Mouse (Mus musculus): ENCODE data around the gene Bik. TPM values are rescaled to one million over a fixed set of nuclear protein-coding genes. Genes with fewer than 3 reads are reported as not detected.
A peak's percentile ranks its signal among the peaks of the same experiment; 100 is the strongest.

Bik gene
- total RNA-seq, 2 experiments from 2014 or later = not detected

DNA sequence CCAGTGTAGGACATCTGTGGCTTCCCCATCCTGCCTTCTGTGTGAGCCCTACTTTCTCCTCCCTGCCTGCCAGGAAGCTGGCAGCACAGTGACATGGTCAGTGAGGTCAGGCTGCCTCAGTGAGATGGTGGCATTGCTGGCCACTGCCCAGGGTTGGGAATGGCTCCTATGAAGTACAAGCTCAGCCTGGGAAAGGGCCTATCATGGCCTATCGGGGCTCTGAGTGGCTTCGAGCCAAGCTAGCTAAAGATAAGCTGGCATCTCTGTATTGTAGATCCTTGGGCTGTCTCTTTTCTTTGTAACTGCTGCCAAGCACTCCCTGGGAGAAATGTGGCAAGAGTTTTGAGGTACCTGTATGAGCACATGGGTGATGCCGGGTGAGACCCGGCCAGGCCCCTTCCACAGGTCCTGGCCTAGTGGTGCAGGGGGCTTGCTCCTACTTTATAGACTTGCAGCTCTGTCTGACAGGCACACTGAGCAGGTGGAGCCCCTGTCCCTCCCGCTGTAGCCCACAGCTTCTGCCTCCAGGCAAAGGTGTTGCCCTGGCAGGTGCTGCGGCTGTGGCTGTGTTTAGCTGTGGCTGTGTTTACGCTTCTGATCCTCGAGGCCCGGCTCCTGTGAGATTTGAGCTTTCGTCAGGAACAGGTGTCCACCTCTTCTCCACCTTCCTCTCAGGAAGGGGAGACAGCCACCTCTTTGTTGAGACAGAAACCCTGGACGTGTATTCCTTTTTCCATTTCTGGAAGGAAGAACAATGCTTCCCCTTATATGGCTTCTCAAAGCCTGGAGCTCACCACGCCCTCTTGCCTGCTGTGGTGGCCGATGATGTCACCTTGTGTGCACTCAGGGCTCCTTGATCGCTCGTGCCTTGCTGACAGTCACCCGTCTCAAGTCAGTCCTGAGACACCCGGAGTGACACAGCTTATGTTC is 8.6 kb downstream of the Bik start:
- no peak for DNase-seq (ENCODE audit: extremely low spot score in 1 of 2, low spot score in 2 of 2)
- intact Hi-C loops (cut with DNase I) = no loop called here

DNA sequence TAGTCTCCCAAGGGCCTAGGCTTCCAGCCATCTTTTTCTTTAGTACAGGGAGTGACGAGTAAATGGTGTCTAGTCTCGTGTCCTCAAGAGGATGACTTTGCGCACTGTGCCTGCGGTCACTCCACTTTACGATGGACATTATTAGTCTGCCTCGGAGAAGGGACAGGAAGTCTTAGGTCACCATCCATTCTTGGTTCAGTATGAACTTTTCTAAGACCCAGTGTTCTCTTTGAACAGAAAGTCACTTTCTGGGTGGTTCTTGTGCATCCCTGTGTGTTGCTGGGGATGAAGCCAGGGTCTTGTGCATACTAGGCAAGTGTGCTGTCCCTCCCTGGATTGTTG is 9.2 kb downstream of the Bik start:
- intact Hi-C loops (cut with DNase I) = no loop called here
- DNase-seq (ENCODE audit: extremely low spot score in 1 of 2, low spot score in 2 of 2) = no peak

DNA sequence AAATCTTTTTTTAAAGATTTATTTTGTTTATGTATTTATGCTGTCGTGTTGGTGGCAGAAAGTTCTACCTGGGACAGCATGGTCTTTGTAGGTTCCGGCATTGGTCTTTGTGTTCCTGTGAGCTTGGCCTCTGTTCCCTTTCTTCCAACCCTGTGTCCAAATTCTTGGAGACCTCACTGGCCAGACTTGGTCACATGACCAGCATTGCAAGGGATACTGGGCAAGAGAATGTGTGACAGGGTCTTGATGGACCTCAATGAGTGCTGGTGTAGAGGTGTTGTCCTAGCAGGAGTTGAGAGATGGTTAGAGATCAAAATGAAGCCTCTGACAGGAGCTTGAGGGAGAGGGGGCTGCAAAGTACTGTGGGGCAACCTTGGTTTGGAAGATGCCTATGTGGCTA is 12.2 kb downstream of the Bik start:
- DNase-seq (ENCODE audit: extremely low spot score in 1 of 2, low spot score in 2 of 2) = no peak
- intact Hi-C loops (cut with DNase I) = no loop called here

DNA sequence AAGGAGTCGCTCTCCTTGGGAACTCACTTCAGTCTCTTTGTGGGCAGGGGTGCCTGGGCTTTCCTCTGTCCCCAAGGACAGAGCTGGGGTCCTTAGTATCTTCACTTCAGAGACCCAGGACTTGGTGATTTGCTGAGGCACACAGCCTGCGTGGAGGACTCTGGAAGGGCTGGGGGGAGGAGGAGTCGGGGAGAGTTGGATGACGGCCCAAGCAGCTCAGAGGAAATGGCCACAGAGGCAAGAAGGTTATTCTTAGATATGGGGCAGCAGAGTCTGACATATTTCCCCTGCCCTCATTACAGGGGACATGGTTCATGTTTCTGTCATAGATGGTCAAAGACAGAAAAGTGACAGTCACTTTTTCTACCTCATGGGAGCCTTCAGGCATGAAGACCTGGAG is 13.2 kb downstream of the Bik start:
- DNase-seq (ENCODE audit: extremely low spot score in 1 of 2, low spot score in 2 of 2) = peak in 1 of 2 experiments; percentile 68
- intact Hi-C loops (cut with DNase I) = no loop called here

DNA sequence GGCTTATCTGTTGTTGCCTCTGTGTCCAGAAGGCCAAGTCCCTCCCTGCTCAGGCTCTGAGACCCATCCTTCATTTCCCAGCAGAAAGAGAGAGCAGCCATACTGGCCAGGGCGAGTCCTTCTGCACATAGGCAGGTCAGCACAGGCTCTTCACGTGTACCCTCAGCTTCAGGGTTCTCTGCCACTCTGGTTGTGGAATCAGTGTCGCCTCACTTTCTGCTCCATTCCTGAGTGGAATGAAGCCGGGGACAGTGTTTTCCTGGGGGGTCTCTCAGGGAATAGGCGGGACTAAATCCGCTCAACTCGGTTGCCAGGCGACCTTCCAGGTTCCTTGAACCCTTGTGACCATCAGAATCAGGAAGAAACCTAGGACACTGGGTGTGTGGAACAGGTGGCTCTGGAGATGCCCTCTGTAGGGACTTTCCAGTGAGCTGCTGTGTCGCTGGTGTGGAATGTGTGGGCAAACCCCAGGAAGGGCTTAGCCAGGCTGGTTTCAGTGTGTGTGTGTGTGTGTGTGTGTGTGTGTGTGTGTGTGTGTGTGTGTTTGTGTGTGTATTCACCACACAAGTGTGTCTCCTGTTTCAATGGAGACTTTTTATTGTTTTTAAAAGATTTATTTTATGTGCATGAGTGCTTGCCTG is 15.1 kb downstream of the Bik start:
- intact Hi-C loops (cut with DNase I) = no loop called here
- DNase-seq (ENCODE audit: extremely low spot score in 1 of 2, low spot score in 2 of 2) = no peak

DNA sequence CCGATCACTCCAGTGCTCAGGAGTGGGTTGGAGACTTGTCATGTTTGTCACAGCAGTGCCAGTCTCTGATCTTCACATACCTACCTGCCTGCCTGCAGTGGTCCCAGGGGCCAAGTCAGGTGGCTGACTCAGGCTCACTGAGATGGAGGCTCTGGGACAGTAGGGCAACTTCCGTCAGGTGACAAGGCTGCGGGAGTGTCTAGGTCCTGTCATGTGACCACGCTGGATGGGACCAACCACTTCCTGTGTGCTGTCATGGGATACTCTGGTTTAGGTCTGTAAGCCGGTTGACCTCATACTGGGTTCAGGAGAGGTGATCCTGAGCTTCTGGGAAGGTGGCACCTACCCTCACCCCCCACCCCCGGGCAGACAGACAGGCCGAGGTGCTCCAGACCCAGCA is 19.4 kb downstream of the Bik start:
- no peak for DNase-seq (ENCODE audit: extremely low spot score in 1 of 2, low spot score in 2 of 2)
- intact Hi-C loops (cut with DNase I) = no loop called here

DNA sequence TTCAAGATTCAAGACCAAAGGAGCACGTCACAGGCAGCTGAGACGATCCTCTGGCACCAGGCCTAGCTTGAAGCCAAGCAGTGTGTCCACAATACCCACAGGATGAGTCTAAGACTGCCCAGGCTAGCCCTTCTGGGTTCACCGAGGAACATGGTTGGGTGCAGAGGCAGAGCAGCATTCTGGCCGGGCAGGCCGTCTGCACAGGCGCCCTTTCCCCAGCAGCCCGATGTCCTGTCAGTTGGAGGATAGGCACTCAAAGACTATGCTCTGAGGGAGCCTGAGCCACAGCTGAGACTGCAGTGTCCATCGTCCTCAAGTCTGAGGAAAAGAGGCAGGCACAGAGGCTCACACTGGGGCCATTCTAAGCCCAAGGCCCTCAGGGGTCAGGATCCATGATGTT is 20.5 kb downstream of the Bik start:
- intact Hi-C loops (cut with DNase I) = no loop called here

DNA sequence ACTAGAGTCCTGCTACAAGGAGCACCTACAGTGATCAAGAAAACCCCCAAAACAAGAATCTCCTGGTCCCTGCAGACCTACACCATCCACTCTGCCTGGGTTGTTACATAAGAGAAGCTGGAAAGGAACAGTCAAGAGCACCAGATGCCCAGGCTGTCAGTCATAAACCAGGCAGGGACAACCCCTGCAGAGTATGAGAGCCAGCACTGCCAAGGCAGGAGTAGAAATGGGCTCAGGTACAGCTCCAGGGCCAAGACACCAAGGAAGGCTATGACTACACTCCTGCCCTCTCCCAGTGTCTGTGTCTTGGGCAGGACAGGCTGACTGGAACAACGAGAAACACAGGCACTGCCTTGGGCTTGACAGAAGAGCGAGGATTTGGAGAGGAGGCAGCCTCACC is 23.5 kb downstream of the Bik start:
- intact Hi-C loops (cut with DNase I) = no loop called here

More for the DNA sequence above, 20.5 kb downstream of the Bik start:
- DNase-seq (ENCODE audit: extremely low spot score in 1 of 2, low spot score in 2 of 2) = no peak

DNA sequence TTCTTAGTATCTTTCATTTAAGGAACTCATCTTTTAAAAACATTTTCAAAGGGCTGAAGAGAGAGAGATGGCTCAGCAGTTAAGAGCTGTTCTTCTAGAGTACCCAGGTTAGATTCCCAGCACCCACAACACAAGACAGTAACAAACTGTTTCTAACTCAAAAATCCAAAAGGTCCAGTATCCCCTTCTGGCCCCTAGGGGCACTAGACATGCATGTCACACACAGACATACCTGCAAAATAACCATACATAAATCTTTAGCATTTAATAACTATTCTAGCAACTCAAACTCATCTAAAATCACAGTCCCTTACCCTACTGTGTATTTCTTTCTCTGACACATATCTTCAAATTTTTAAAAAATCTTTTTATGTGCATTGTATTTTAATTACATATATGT is 27.2 kb downstream of the Bik start:
- intact Hi-C loops (cut with DNase I) = no loop called here

More for the DNA sequence above, 23.5 kb downstream of the Bik start:
- DNase-seq (ENCODE audit: extremely low spot score in 1 of 2, low spot score in 2 of 2) = no peak

DNA sequence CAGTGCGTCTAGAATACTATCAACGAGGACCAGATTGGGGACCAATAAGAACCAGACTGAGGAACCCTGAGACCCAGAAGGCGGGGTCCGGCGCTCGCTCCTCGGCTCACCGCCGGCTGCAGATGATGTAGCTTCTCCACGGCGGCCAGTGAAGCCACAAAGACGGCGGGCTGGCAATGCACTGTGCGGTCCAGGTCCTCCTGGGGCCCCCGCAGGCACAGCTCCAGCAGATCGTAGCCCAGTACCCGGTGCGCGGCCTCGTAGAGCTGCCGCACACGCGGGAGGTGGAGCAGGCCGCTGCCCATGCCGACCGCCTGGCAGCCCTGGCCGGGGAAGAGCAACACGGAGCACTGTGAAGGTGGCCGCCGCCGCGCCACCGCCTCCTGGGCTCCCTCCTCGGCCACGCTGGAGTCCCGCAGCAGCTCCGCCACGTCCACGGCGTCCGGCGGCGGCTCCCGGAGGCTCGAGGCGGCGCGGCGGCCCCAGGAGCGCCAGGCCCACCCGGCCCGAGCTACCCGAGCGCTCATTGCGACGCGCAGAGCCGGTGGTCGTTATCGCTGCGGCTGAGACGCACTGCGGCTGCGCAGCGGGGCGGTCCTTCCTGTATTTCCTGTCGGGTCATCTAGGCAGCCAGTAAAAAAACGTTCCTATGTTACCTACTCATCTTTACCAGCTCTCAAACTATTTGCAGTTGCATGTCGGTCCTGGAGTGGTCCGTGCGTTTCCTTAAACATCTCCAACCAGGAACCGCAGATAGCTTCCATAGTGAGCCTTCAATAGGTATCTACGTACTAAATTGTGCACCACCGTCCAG is 28.7 kb downstream of the Bik start:
- DNase-seq (ENCODE audit: extremely low spot score in 1 of 2, low spot score in 2 of 2) = peak; percentile 84 to 91
- intact Hi-C loops (cut with DNase I) = no loop called here

More for the DNA sequence above, 27.2 kb downstream of the Bik start:
- no peak for DNase-seq (ENCODE audit: extremely low spot score in 1 of 2, low spot score in 2 of 2)

DNA sequence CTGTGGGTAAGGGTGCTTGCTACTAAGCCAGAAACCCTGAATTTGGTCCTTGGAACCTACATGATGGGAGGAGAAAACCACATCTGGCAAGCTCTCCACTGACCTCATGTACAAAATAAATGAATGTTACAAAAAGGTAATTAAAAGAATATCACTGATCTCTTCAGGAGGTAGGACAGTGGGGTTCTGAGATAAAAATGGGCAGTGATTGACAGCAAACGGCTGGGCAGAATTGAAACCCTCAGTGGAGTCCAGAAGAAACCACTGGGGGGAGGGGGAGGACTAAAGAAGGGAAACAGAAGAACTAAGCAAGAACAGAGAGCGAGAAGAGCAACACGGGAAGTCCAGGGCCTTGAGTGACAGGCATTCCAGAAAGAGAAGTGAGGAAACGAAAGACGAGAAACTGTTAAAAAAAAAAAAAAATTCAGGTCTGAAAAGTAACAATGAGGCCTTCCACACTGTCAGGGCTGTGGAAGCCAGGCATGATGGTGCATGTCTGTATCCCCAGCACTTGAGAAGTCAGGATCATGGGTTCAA is 34.3 kb downstream of the Bik start:
- DNase-seq (ENCODE audit: extremely low spot score in 1 of 2, low spot score in 2 of 2) = no peak
- intact Hi-C loops (cut with DNase I) = no loop called here

DNA sequence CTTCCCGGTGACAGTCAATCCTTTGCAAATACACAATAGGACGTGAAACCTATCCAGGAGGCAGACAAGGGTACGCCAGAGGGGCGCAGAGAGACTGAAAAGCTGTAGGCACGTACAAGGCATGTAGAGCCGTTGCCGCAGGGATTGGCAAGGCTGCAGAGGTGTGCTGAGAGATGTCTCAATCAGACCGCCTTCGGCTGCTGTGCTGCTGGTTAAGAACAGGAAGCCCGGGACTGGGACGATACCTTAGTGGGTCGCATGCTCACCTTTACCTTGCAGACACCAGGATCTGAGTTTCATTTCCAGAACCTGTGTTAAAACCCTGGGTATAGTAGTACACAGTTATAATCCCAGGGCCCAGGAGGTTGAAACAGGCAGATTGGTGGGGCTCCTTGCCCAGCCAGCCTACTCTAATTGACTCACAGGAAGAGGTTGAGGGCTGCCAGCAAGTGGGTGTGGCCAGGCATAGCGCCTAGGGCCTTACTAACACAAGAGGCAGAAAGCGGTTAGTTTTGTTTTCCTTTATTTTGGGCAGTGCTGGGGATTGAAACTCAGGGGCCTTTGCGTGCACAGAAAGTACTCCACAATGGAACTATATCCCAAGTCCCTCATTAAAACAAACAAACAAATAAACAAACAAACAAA is 36.1 kb downstream of the Bik start:
- intact Hi-C loops (cut with DNase I) = no loop called here
- DNase-seq (ENCODE audit: extremely low spot score in 1 of 2, low spot score in 2 of 2) = peak in 1 of 2 experiments; percentile 82

DNA sequence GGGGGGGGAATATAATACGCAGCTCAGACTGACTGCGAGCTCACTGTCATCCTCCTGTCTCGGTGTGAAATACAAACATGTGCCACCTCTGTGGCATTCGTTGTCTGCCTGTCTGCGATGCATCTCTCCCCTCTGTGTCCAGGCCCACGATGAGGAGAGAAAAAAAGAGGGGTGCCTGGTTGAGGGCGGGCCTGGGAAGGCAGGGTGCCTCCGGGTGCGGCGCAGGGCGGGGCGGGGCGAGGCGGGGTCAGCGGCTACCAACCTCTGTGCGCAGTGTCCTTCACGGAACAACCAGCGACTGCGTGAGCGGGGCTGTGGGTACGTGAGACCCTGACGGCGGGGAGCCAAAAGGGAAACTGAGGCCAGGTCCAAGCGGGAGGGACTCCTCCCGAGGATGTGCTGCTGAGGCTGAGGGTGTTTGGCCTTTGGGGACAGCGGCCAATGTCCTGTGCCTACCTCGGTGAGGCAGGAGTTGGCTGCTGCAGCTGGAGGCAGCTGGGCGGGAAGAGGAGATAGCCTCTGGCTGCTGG is 36.7 kb downstream of the Bik start, which contains the start of the genes Tspo and Mcat:
Tspo (plus strand) TSS at position 266 of the 530 bp plus-strand sequence.
Mcat (minus strand) TSS at position 461 of the 530 bp plus-strand sequence.
- peak in 1 of 2 experiments; percentile 58 for DNase-seq (ENCODE audit: extremely low spot score in 1 of 2, low spot score in 2 of 2)
- intact Hi-C loops (cut with DNase I) = no loop called here

DNA sequence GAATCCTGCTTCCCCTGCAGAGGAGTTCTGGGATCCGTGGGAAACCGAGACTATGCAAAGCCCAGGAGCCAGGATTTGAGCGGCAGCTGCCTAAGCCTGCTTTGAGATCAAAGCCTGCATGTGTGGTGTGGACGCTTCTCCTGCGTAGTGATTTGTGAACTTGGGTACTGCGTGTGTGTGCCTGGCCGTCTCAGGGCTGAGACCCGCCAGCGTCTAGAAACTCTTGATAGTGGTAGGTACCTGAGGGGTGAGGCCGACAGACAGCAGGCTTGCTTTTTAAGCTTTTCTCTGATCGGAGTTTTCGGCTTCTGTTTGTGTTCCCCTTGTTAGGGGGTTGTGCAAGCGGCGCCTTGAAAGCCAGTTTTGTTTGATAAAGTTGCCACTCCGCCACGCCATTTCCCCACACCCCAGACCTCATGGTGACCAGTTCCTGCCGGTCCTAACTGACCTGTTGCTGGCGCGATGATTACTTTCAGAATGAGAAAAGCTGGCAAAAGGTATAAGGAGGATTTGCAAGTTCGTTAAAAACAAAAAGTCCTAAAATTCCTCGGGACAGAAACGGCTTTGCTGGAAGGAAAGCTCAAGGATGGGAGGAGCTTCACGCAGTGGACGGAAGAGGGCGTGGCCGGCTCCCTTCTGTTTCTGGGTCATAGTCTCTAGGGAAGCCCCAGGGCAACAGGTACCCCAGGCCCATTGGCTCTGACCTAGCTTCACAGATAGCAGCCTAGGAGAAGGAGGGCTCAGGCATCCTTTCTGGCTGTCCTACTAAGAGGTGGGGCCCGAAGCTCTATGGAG is 37.4 kb downstream of the Bik start:
- DNase-seq (ENCODE audit: extremely low spot score in 1 of 2, low spot score in 2 of 2) = no peak
- intact Hi-C loops (cut with DNase I) = no loop called here

DNA sequence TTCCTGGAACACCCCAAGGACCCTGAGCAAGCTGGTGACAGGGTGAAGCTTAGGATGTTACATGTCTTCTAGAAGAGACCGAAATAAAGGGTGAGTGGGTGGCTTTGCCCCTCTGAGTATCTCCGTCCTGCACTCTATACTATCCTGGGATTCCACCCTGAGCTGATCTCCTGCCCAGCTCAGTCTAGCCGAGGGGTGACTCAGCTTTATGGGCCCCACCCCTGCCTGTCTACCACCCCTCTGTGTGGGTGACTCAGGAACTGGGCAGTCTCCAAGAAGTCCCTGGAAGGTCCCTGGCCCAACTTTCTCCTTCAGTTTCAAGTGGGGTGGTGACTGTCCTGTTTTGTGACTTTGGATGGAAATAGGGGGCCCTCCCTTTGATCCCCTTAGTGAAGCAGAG is 38.8 kb downstream of the Bik start:
- no peak for DNase-seq (ENCODE audit: extremely low spot score in 1 of 2, low spot score in 2 of 2)
- intact Hi-C loops (cut with DNase I) = no loop called here

DNA sequence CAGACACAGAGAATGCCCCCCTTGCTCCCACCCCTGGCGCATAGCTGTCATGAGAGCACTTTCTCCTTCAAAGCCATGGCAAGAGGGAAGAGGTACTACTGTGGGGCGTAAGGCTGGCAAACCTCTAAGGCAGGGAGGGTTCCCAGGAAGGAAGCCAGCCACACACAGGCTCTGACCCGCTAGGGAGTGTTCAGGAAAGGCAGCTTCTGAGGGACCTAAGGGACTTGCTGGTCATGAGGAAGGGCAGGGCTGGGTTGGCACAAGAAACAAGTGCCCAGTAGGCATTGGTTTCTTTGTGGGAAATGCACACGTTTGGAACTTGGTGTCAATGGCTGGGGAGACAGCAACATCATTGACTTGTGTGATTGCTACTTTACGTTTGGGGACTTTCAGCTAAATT is 39.3 kb downstream of the Bik start:
- intact Hi-C loops (cut with DNase I) = no loop called here
- DNase-seq (ENCODE audit: extremely low spot score in 1 of 2, low spot score in 2 of 2) = no peak

DNA sequence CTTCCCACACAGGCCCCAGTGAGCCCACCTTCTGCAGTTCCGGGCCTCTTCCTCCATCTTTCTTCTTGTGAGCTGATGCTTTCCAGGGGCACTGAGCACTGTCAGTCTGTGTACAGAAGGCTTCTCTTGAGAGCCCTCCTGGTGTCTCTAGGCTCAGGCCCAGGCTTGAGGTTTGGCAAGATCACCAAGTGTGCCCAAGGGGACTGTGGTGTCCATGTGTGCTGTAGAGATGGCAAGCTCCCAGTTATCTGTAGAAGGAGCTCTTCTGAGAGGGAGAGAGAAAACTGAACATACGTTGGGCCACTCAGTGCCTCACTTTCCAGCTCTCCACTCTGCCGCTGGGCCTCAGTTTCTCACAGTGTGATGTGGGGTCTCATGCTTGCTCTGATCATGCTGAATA is 41.1 kb downstream of the Bik start:
- intact Hi-C loops (cut with DNase I) = no loop called here
- DNase-seq (ENCODE audit: extremely low spot score in 1 of 2, low spot score in 2 of 2) = no peak

DNA sequence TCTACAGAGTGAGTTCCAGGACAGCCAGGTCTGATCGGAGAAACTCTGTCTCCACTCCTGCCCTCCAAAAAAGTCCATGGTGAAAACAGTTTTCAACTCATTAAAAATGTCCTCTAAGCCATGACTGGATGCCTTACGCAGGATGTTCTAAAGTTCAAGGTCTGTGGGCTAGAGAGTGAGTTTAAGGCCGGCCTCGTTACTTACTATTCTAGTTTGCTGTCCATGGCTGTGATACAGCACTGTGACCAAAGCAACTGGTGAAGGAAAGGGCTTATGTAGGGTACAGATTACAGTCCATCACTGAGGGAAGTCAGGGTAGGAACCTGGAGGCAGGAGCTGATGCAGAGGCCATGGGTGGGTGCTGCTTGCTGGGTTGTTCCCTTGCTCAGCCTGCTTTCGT is 41.9 kb downstream of the Bik start:
- intact Hi-C loops (cut with DNase I) = no loop called here
- DNase-seq (ENCODE audit: extremely low spot score in 1 of 2, low spot score in 2 of 2) = no peak
